Mouse (Mus musculus) adrenal gland, postnatal 25 days (tissue): ENCODE measurements at regions not wholly inside any gene's neighbourhood (a gene's known extent, or its start where the extent isn't known, plus 50 kb on each side); places are given as distances from the start of the nearest gene placed in this dataset.

ENCODE experiments used
- DNase-seq: peaks from one replicate; pipeline ENCODE4 v3.0.0; 2021; ENCODE audit warnings: mixed read lengths

- DNase-seq = no peak
These were observed 218.7 kb upstream of the F930015N05Rik start for GRCm38 (mm10) chr11:64655162-64655561.

- DNase-seq = no peak
These were observed 226.7 kb upstream of the F930015N05Rik start for GRCm38 (mm10) chr11:64663166-64663565.

- no peak for DNase-seq
These were observed 230.6 kb upstream of the F930015N05Rik start for GRCm38 (mm10) chr11:64667010-64667409.

DNA sequence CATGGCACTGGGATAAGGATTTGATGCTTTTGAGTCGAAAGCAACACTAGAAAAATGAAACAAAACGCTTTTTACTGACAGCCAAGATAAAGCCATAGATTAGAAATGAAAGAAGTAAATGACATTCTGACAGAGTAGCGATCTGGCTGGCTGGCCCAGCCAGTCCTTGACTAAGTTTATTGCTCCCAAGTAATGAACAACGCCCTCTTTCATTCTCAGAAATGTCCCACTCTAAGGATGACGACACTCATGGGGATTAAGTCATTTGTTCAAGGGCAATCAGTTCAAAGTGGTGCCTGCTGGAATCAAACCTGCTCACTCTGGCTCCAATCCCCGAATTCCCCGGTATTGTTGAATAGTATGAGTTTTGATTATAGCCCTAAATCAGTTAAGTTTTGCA, 231.1 kb upstream of the F930015N05Rik start:
- DNase-seq = no peak

- DNase-seq = no peak
These were observed 235.4 kb upstream of the F930015N05Rik start for GRCm38 (mm10) chr11:64671898-64672297.

GRCm38 (mm10) chr11:64673546-64673945, 237.1 kb upstream of the F930015N05Rik start:
- DNase-seq = no peak

DNA sequence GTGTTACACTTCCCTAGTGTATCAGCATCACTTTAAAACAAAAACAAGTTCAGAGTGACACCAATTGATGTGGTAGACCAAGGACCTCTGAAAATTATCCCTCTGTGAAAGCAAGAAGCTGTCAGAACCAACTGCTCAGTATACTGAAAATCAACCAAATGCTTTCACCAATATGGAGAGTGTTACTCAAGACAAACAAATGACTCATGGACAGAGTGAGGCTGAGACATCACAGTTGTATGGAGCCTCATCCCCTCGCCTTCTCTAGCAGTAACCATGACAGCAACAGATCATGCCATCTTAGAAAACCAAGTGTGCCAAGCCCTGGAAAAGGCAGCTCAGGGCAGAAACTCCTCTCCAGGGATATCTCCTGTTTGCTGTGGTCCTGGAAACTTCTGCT, 267.3 kb upstream of the F930015N05Rik start:
- DNase-seq = no peak

DNA sequence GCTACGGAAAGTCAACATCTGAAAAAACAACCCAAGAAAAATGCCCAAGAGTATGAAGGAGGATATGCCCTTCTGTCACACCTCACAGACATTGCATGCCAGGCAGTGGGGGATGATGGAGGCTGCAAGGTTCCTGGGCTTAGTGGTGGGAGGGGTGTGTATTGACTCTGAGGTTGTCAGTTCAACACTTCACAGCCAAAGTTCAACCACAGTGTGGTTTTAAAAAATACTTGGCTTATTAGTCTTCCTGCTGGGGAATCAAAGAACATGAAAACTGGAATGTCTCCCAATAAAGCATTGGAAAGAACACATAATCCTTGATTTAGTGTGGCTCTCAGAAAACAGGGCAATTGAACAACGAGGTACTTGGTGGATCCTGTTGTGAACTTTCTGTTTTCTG, 267.0 kb upstream of the Elac2 start:
- no peak for DNase-seq

DNA sequence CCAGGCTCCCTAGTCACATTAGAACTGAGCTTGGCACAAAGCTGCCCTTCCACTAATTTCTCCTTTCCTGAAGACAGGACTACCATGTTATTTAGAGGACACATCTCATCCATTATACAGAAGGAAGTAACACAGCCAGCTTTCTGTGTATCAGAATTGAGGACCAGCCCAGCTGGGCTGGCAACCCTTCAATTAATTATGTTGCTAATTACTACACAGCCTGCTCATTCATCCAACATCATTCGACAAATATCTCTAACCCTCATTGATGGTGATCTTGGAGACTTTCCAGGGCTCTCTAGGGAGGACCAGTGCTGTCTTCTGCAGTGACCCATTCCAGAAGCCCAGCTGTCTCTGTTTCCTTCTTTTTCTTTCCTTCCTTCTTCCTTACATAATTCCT, 263.7 kb upstream of the Elac2 start:
- DNase-seq = no peak

DNA sequence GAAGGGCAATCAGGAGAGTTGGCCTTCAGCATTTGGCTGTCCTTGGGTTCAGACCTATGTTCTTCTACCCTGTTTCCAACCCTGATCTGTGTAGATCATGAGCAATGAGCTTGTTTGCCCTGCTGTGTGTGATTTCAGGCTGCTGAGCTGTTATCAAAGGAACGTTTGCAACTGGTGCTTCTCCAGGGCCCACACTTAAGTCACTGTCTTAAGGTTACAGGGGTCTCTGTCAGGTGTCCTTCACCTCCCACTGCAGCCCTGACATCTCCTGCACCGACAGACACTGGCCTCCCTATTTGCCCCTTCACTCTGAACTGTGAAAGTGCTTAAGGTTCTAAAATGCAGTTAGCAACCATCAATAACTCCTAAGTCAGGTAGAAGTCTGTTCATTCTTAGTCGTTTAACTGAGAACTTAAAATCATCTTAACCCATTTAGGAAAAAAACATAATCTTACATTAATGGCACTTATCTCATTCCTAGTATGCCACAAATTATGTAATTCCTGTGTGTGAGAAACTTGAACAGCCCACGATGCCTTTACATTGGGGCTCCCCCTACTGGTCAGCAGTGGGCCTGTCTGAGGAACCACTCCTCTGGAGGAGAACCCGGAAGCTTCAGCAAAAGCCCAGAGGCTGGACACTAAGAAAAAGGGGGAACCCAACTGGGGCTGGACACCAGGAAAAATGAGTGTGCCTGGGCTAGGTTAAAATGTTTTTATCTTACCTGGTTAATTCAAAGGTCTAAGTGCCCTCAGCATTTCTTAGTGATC, 260.3 kb upstream of the Elac2 start:
- DNase-seq = peak; percentile 86

- DNase-seq = no peak
These were observed 252.6 kb upstream of the Elac2 start for GRCm38 (mm10) chr11:64726249-64726648.

DNA sequence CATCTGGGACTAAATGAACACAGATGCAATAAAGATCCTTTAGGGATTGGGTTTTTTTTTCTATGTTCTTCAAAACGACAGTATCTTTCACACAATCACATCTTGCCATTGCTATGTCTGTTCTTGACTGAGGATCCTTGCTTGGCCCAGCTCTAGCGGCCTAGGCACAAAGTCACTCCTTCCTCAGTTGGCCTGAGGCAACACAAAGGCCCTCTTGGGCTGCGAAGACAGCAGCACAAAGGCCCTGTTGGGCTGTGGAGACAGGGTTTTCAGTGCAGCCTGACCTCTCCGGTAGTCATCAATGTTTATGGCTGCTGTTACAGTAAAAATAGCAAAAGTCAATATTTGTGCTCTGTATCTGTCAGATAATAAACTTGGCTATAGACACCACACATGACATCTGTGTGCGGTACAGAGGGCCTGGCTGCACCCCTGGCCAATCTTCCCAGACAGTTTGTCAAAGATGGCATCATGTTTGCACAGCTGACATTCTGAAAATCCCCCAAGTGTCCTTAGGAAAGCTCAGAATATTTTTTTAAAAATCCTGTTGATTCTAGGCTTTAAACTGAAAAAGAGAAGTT, 250.9 kb upstream of the Elac2 start:
- DNase-seq = no peak

- no peak for DNase-seq
These were observed 239.9 kb upstream of the Elac2 start for GRCm38 (mm10) chr11:64738948-64739347.

DNA sequence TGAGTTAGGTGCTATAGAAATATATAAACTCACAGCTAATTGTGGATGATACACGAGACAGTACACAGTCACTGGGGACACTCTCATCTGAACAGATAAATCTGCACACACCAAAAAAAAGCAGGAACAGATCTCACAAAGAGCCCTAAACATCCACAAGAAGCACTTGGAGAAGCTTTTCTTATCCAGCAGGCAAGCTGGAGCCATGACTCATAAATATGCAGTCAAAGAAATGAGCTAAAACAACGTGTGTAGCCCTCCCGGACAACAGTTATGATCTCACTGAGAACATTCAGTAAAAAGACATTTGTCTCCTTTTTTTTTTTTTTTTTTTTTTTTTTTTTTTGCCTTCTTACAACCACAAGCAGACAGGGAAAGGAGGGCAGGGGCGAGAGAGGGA, 235.1 kb upstream of the Elac2 start:
- DNase-seq = no peak

DNA sequence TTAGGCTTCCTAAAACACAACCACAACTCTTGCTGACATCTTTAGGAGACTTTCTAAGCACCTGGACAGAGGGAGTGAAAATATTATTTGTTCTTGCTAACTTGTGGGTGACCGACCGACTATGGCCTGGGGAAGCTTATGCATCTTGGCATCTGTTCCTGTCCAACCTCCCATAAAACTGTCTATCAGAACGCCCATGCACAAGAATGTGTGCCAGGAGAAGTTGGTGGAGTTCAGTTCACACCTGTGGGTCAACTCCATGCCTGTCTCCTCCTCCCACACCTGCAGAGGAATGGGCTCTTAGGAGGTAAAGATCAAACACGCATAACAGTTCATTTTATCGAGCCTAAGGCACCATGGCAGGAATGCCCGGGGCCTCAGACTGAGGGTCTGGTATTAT, 232.7 kb upstream of the Elac2 start:
- DNase-seq = no peak

GRCm38 (mm10) chr11:64749976-64750375, 228.9 kb upstream of the Elac2 start:
- no peak for DNase-seq

DNA sequence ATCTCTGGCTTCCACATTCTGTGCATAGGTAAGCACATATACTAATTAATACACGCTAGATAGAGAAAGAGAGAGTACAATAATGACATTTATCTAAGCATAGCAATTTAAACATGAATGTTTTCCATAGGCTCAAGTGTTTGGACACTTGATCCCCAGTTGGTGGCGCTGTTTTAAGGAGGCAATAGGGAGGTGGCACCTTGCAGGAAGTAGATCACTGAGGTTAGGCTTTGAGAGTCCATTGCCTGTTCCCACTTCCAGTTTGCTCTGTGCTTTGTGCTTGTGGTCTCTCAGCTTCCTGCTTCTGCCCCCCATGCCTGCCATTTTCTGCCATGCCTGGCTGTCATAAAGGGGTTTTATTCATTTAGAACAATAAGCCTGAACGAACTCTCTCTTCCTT, 226.5 kb upstream of the Elac2 start:
- no peak for DNase-seq

GRCm38 (mm10) chr11:64752816-64753215, 226.0 kb upstream of the Elac2 start:
- DNase-seq = no peak

- no peak for DNase-seq
These were observed 224.8 kb upstream of the Elac2 start for GRCm38 (mm10) chr11:64754076-64754475.

DNA sequence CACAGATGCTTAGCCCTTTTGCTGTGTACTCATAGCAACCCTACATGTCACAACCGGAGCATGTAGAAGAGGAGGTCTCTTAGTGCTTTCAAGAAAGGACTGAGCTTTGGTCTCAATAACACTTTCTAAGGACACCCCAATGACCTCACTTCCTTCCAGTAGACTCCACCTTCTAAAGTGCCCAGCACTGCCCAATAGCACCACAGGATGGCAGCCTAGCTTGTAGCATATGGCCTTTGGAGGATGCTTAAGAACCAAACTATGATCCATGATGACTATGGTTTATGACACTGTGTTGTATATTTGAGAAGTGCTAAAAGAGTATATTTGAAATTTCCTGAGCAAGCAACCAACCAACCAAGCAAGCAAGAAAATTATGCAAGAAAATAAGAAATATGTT, 223.3 kb upstream of the Elac2 start:
- no peak for DNase-seq

DNA sequence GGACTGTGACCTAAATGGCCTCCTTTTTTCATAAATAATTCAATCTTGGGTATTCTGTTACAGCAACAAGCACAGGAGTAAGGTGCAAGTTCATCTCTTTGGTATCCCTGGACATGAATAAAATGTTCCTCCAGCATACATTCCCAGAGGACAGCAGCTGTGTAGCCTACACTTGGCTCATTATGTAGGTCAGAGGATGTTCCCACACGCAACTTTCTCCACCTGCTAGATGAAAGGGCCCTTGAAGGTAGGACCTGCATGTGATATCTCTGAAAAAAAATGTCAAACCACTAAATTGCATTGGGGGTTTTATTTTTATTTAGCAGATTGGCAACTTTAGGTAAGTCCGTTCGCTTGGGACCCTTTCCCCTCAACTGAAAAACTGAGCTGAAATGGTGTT, 218.2 kb upstream of the Elac2 start:
- DNase-seq = no peak

DNA sequence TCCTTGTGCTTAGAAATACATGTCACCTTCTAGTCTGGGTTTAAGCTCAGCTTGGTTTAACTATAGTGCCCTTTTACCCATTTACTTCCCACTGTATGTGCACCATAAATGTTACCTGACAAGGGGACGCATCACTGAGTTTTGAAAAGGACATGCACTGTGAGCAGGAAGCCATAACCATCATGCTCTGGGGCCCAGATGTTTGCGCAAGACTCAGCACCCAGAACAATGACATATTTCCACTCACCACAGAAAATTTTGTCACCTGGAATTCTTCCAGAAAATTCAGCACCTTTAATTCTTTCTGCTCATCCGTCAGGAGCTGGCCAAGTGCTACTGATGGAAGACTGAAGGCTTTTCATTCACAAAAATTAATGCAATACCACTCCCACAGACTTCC, 216.1 kb upstream of the Elac2 start:
- no peak for DNase-seq

- no peak for DNase-seq
These were observed 214.8 kb upstream of the Elac2 start for GRCm38 (mm10) chr11:64764056-64764455.

GRCm38 (mm10) chr11:64776691-64777090, 202.1 kb upstream of the Elac2 start:
- no peak for DNase-seq
